Mouse (Mus musculus) MEL (cell line): Measurements from ENCODE around the gene Xiap.

ENCODE experiments used
- CTCF ChIP-seq, 3 experiments: IDR thresholded peaks in 2 of 3; conservative IDR thresholded peaks in 1 of 3; 2 replicates each; pipeline ENCODE4 v1.5.1; 2011 to 2012; ENCODE audit warnings: low read length in 3 of 3, low read depth in 2 of 3, mild to moderate bottlenecking in 2 of 3, improper control_type of control experiment in 1 of 3, inconsistent platforms in 1 of 3, mixed read lengths in 1 of 3, moderate library complexity in 1 of 3; ENCODE audit not compliant: control insufficient read depth in 1 of 3, insufficient read depth in 1 of 3, poor library complexity in 1 of 3, severe bottlenecking in 1 of 3
- HCFC1 ChIP-seq: IDR thresholded peaks from 2 replicates; pipeline ENCODE4 v1.6.1; 2012; ENCODE audit warnings: low read depth, mild to moderate bottlenecking, inconsistent platforms, low read length, improper control_type of control experiment, moderate library complexity
- POLR2A ChIP-seq, 2 experiments: IDR thresholded peaks; 2 replicates each; pipeline ENCODE4 v1.6.1; 2011 to 2012; ENCODE audit warnings: low read length in 2 of 2, mild to moderate bottlenecking in 2 of 2, control low read depth in 1 of 2, improper control_type of control experiment in 1 of 2, low read depth in 1 of 2, moderate library complexity in 1 of 2; ENCODE audit not compliant: control insufficient read depth in 1 of 2, insufficient read depth in 1 of 2, poor library complexity in 1 of 2
- SIN3A ChIP-seq: IDR thresholded peaks from 2 replicates; pipeline ENCODE4 v1.6.1; 2012; ENCODE audit warnings: low read length, improper control_type of control experiment, inconsistent platforms
- SMC3 ChIP-seq: IDR thresholded peaks from 2 replicates; pipeline ENCODE4 v1.6.1; 2011; ENCODE audit warnings: low read depth, low read length, improper control_type of control experiment
- TAL1 ChIP-seq: IDR thresholded peaks from 2 replicates; pipeline ENCODE4 v1.6.1; 2012; ENCODE audit warnings: mild to moderate bottlenecking, inconsistent platforms, low read length, moderate library complexity, mixed read lengths
- ZC3H11A ChIP-seq: IDR thresholded peaks from 2 replicates; pipeline ENCODE4 v1.6.1; 2012; ENCODE audit warnings: low read depth, mild to moderate bottlenecking, inconsistent platforms, low read length, improper control_type of control experiment
- ZKSCAN1 ChIP-seq: IDR thresholded peaks from 2 replicates; pipeline ENCODE4 v1.6.1; 2012; ENCODE audit warnings: low read depth, mild to moderate bottlenecking, inconsistent platforms, low read length, improper control_type of control experiment, moderate library complexity
- ZMIZ1 ChIP-seq: IDR thresholded peaks from 2 replicates; pipeline ENCODE4 v1.6.1; 2012; ENCODE audit warnings: low read depth, mild to moderate bottlenecking, inconsistent platforms, low read length, improper control_type of control experiment, moderate library complexity

- TF ChIP-seq ZMIZ1 (no peak), SMC3 (no peak), ZC3H11A (no peak), SIN3A (no peak), CTCF (IDR thresholded peaks at IDR 0.05 in 2 of 3, conservative IDR thresholded peaks at IDR 0.05 in 1 of 3; ENCODE audit: control insufficient read depth in 1 of 3, insufficient read depth in 1 of 3, low read depth in 2 of 3, low read length in 3 of 3, poor library complexity in 1 of 3, severe bottlenecking in 1 of 3) (no peak), TAL1 (no peak), HCFC1 (no peak), ZKSCAN1 (no peak), POLR2A (IDR thresholded peaks at IDR 0.05; ENCODE audit: control insufficient read depth in 1 of 2, insufficient read depth in 1 of 2, low read depth in 1 of 2, low read length in 2 of 2, poor library complexity in 1 of 2) (no peak)
These were observed 7.3 kb downstream of the Xiap start for GRCm38 (mm10) chrX:42066771-42067170.
